Comparison of ENCODE assay signal across 8 mouse cellular contexts in genomic region chr7:133457436-133458324, GRCm38 (mm10).
DNase-seq lines count a peak whose midpoint lies in the region; ATAC-seq lines count a peak whose summit lies in the region.
"Had no signal": no experiment of that assay in that cellular context is flagged by ENCODE, and none has a peak within 500 bp of the region (broad histone marks: within the 10 kb centered on the region; RNA-seq: fewer than 3 reads in every experiment).

No protein-coding gene starts in this region.

- no peaks in the 10 kb centered on the region for H3K9me3 ChIP-seq in neural tube, embryonic 13.5 days
- H3K9me3 ChIP-seq in stomach, embryonic 15.5 days: no peaks in the 10 kb centered on the region

- H3K27ac ChIP-seq in neural tube, embryonic 13.5 days (replicated peaks): peak overlapping the region; percentile 0; the same call in 1 of the 2 replicates
- peak overlapping the region; percentile 78 for H3K27ac ChIP-seq in stomach, embryonic 15.5 days

- no peaks in the 10 kb centered on the region for H3K27me3 ChIP-seq in neural tube, embryonic 13.5 days
- H3K27me3 ChIP-seq in stomach, embryonic 15.5 days (replicated peaks): no peaks in the 10 kb centered on the region

- ATAC-seq in neural tube, embryonic 13.5 days (ENCODE audit: low read depth): no peak
- no peak; the same call in 1 of the 2 replicates for ATAC-seq in stomach, embryonic 15.5 days (ENCODE audit: insufficient read depth, low FRiP score, low read depth)
- ATAC-seq in inflammation-experienced regulatory T-cells, adult 6 months: no peak

- WGBS in neural tube, embryonic 13.5 days: 51% methylated on average over 16 of the region's 16 CpGs
- WGBS in stomach, embryonic 15.5 days: 28% methylated on average over 16 of the region's 16 CpGs

- H3K36me3 ChIP-seq in neural tube, embryonic 13.5 days: no peaks in the 10 kb centered on the region
- no peaks in the 10 kb centered on the region for H3K36me3 ChIP-seq in stomach, embryonic 15.5 days

- H3K4me2 ChIP-seq in neural tube, embryonic 13.5 days: no peak overlapping the region
- H3K4me2 ChIP-seq in stomach, embryonic 15.5 days: no peak overlapping the region

- H3K4me3 ChIP-seq in neural tube, embryonic 13.5 days: no peak overlapping the region
- H3K4me3 ChIP-seq in stomach, embryonic 15.5 days (replicated peaks): no peak overlapping the region

- peaks cover 14% of the 10 kb centered on the region for H3K4me1 ChIP-seq in neural tube, embryonic 13.5 days (replicated peaks)
- H3K4me1 ChIP-seq in stomach, embryonic 15.5 days: peaks cover 5% of the 10 kb centered on the region; the same call in 1 of the 2 replicates

- no peak for DNase-seq in neural tube, embryonic 10.5 days (ENCODE audit: extremely low spot score, low spot score)
- DNase-seq in heart, adult 8-10 months (ENCODE audit: low spot score): peak; percentile 13
- peak; percentile 67 for DNase-seq in kidney, postnatal 10 days
- DNase-seq in c-Kit-positive CD71-positive TER-119-positive erythroid progenitor cells, embryonic 14.5 days (ENCODE audit: low spot score): no peak
- DNase-seq: liver had no signal

- no peak overlapping the region for H3K9ac ChIP-seq in neural tube, embryonic 13.5 days
- H3K9ac ChIP-seq in stomach, embryonic 15.5 days: no peak overlapping the region

Comparison
In these comparisons a context has a peak if more than half of its experiments do, and no peak if none do; other contexts are left out.
1. DNase-seq: peak in heart, adult 8-10 months (single experiment) and kidney, postnatal 10 days (single experiment); none in neural tube, embryonic 10.5 days (single experiment) and c-Kit-positive CD71-positive TER-119-positive erythroid progenitor cells, embryonic 14.5 days (single experiment).